7 mouse cellular contexts compared by ENCODE assay signal in genomic region chr5:40952901-40953595, GRCm38 (mm10).
A peak's percentile ranks its signal among the peaks of the same experiment; 100 is the strongest.
DNase-seq lines count a peak whose midpoint lies in the region; ATAC-seq lines count a peak whose summit lies in the region.

No protein-coding gene starts in this region.

- H3K27me3 ChIP-seq in forebrain, embryonic 12.5 days, result no peaks in the 10 kb centered on the region
- no peaks in the 10 kb centered on the region for H3K27me3 ChIP-seq in hindbrain, embryonic 15.5 days

- H3K27ac ChIP-seq in forebrain, embryonic 12.5 days, result no peak overlapping the region
- no peak overlapping the region for H3K27ac ChIP-seq in hindbrain, embryonic 15.5 days (replicated peaks)

- H3K4me1 ChIP-seq in forebrain, embryonic 12.5 days, result no peaks in the 10 kb centered on the region
- H3K4me1 ChIP-seq in hindbrain, embryonic 15.5 days (replicated peaks), result no peaks in the 10 kb centered on the region

- no peak overlapping the region for H3K4me2 ChIP-seq in forebrain, embryonic 12.5 days
- H3K4me2 ChIP-seq in hindbrain, embryonic 15.5 days, result no peak overlapping the region

- peak; percentile 41 for DNase-seq in NIH3T3 (ENCODE audit: low read depth)
- peak; percentile 74 for DNase-seq in brain, embryonic 18.5 days (ENCODE audit: low read depth, low spot score)
- peak; percentile 55 to 75 for DNase-seq in layer of hippocampus, postnatal 14 days (ENCODE audit: low spot score in 2 of 2)
- DNase-seq in lung, postnatal 25 days (ENCODE audit: low spot score), result peak; percentile 24
- peak; percentile 66 for DNase-seq in right cerebral cortex, postnatal 25 days

- no peak overlapping the region for H3K4me3 ChIP-seq in forebrain, embryonic 12.5 days (replicated peaks)
- no peak overlapping the region for H3K4me3 ChIP-seq in hindbrain, embryonic 15.5 days

- WGBS in forebrain, embryonic 12.5 days, result 3% methylated on average over 4 of the region's 4 CpGs
- 3% methylated on average over 4 of the region's 4 CpGs for WGBS in hindbrain, embryonic 15.5 days

- no peak overlapping the region for H3K9ac ChIP-seq in forebrain, embryonic 12.5 days
- H3K9ac ChIP-seq in hindbrain, embryonic 15.5 days, result no peak overlapping the region

- H3K9me3 ChIP-seq in forebrain, embryonic 12.5 days, result no peaks in the 10 kb centered on the region
- no peaks in the 10 kb centered on the region for H3K9me3 ChIP-seq in hindbrain, embryonic 15.5 days

- H3K36me3 ChIP-seq in forebrain, embryonic 12.5 days (replicated peaks), result no peaks in the 10 kb centered on the region
- no peaks in the 10 kb centered on the region for H3K36me3 ChIP-seq in hindbrain, embryonic 15.5 days

- peak; percentile 95 for ATAC-seq in forebrain, embryonic 12.5 days (ENCODE audit: low FRiP score)
- peak; percentile 96 for ATAC-seq in hindbrain, embryonic 15.5 days (ENCODE audit: low FRiP score, low read depth)

Comparison
In these comparisons a context has a peak if more than half of its experiments do, and no peak if none do; other contexts are left out.
1. DNase-seq: peak in every context shown above with its lines; median percentile 74 in brain, embryonic 18.5 days; 66 in right cerebral cortex, postnatal 25 days; 65 in layer of hippocampus, postnatal 14 days; 41 in NIH3T3; 24 in lung, postnatal 25 days.